Mouse (Mus musculus) NIH3T3 (cell line): ENCODE measurements around the gene Alg12.
"Not testable (repeated sequence)": the region's sequence is repeated elsewhere in the genome, so short reads cannot be mapped to it uniquely, and the experiment has no call there.

Source experiments
- DNase-seq: peaks from one replicate; pipeline ENCODE4 v3.0.0-alpha.2; 2012; ENCODE audit warnings: low read depth

The Alg12 gene

DNA sequence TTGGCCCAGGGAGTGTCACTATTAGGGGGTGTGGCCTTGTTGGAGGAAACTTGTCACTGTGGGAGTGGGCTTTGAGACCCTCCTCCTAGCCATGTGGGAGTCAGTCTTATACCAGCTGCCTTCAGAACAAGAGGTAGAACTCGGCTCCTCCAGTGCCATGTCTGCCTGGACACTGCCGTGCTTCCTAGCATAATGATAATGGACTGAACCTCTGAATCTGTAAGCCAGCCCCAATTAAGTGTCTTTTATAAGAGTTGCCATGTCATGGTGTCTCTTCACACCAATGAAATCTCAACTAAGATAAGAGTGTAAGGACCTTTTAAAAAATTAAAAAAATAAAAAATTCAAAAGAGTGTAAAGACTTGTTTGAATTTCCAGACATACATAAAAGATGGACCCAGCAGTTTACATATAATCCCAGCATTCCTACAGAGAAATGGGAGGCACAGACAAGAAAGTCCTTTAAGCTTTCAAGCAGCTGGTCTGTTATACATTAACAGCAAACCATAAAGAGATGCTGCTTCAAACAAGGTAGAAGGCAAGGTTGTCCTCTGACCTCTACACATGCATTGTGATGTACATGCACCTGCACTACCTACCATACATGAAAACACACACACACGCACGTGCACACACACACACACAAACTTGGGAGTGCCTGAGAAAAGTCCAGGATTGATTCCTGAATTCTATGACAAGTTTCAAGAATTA lies 26.8 kb downstream of the Alg12 start:
- DNase-seq: no peak

DNA sequence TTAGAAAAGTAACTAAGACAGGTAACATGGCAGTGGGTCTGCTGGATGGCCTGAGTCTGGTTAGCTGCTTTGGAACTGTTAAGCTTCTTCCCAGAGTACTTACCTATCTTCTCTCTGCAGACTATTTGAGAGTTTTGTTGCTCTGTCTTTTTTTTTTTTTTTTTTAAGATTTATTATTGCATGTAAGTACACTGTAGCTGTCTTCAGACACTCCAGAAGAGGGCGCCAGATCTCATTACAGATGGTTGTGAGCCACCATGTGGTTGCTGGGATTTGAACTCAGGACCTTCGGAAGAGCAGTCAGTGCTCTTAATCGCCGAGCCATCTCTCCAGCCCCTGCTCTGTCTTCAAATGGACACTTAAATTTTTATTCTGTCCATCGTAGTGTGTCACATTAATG lies 44.5 kb downstream of the Alg12 start:
- DNase-seq: not testable (repeated sequence)

DNA sequence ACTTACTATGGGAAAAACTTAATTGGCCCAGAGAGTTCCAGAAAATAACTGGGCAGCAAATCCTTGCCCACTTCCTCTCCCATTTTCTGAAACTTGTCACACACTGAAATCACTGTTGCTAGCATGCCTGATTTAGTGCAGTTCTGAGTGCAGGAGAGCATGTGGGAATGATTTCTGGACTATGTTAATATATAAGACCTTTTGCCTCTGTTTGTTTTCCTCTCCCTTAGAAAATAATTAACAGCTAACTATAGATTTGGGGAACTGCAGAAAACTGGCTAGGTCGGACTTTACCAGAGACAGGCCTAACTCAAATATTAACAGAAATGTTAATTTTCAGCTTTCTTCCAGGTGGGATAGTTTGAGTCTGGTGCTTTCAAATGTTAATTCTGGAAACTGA lies 50.6 kb downstream of the Alg12 start:
- no peak for DNase-seq

DNA sequence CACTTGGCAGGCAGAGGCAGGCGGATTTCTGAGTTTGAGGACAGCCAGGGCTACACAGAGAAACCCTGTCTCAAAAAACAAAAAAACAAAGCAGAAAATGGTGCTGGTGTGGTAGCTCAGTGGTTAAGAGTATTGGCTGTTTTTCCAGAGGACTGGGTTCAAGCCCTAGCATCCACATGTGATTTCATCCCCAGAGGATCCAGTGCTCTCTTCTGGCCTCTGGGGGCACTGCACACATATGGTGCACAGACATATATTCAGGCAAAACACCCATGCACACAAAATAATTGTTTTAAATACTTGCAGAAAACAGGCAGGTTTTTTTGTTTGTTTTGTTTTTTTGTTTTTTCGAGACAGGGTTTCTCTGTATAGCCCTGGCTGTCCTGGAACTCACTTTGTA lies 53.0 kb downstream of the Alg12 start:
- not testable (repeated sequence) for DNase-seq

DNA sequence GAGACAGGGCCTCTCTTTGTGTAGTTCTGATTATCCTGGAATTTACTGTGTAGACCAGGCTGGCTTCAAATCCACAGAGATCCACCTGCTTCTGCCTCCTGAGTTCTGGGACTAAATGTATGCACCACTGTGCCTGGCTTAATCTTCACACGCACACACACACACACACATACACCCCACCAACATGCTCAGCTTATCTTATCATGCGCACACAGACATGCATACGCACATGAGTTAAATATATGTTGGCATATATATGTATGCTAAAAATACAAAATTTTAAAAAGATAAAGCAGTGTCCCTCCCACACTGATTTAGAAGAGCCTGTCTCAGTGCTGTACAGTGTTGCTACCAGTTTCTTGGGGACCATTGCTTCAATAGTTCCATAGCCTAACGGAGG lies 57.6 kb downstream of the Alg12 start:
- no peak for DNase-seq

DNA sequence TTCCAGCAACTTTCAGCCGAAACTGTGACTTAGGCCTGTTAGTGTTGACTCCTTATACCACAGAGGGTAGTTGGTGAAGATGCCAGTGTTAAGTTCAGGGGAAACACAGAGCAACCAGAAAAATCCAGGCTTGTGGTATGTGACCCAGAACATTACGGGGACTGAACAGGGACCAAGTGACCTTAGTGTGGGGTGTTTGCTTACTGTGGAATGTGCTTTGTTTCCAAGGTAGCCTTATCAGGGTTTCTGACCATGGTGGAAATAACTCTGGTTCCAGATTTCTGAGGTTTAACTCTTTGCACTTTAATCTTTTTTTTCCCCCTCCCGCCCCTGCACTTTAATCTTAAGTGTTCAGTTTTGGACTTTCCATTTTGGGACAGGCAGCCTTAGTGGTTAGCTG lies 61.1 kb downstream of the Alg12 start:
- DNase-seq: no peak

DNA sequence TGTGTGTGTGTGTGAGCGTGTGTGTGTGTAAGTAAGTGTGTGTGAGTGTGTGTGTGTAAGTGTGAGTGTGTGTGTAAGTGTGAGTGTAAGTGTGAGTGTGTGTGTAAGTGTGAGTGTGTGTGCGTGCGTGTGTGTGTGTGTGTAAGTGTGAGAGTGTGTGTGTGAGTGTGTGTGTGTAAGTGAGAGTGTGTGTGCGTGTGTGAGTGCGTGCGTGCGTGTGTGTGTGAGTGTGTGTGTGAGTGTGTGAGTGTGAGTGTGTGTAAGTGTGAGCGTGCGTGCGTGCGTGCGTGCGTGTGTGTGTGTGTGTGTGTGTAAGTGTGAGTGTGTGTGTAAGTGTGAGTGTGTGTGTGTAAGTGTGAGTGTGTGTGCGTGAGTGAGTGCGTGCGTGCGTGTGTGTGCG lies 63.4 kb downstream of the Alg12 start:
- no peak for DNase-seq
